ENCODE assay signal across 31 mouse cellular contexts in the genomic region with DNA sequence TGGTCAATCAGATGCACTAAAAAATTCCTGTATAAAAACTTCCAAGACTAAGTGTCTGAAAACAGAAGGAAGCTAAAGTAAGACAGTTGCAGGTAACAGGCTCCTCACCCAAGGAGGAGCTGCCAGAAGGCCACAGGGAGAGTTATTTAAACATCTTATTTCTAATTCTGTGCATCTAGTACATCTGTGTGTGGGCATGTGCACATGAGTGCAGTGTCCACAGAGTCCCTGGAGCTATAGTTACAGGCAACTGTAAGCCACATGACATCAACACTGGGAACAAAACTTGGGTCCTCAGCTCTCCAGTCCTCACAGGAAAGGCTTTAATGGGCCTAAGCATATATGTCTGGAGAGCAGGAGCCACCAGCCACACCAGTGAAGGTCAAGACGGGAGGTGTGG. TPM values are rescaled to one million over a fixed set of nuclear protein-coding genes. Genes with fewer than 3 reads are reported as not detected.
A peak's percentile ranks its signal among the peaks of the same experiment; 100 is the strongest.
DNase-seq lines count a peak whose midpoint lies in the region; ATAC-seq and TF ChIP-seq lines count a peak whose summit lies in the region.
"Had no signal": no experiment of that assay in that cellular context is flagged by ENCODE, and none has a peak within 500 bp of the region (broad histone marks: within the 10 kb centered on the region; RNA-seq: fewer than 3 reads in every experiment).

No protein-coding gene starts in this region.

- H3K4me1 ChIP-seq in heart, embryonic 10.5 days, result peaks cover 88% of the 10 kb centered on the region
- H3K4me1 ChIP-seq in liver, embryonic 13.5 days (replicated peaks), result peaks cover 100% of the 10 kb centered on the region
- H3K4me1 ChIP-seq in liver, postnatal 0 days (ENCODE audit: insufficient read depth), result peaks cover 47% of the 10 kb centered on the region
- peaks cover 4% of the 10 kb centered on the region; the same call in 1 of the 2 replicates for H3K4me1 ChIP-seq in hindbrain, embryonic 11.5 days (replicated peaks; ENCODE audit: control insufficient read depth, insufficient read depth, low read length)

- TF ChIP-seq EP300 in liver, postnatal 0 days (IDR thresholded peaks at IDR 0.05; ENCODE audit: low read depth), result no peak

- H3K4me3 ChIP-seq in heart, embryonic 10.5 days, result no peak overlapping the region
- no peak overlapping the region for H3K4me3 ChIP-seq in liver, embryonic 13.5 days (replicated peaks)
- H3K4me3 ChIP-seq in liver, postnatal 0 days (ENCODE audit: low read depth, low read length), result no peak overlapping the region
- no peak overlapping the region for H3K4me3 ChIP-seq in hindbrain, embryonic 11.5 days (ENCODE audit: low read depth, low read length)
- H3K4me3 ChIP-seq: embryonic facial prominence, embryonic 12.5 days; embryonic facial prominence, embryonic 15.5 days; heart, embryonic 12.5 days; heart, embryonic 15.5 days; hindbrain, embryonic 10.5 days had no signal

- peaks cover 12% of the 10 kb centered on the region for H3K36me3 ChIP-seq in heart, embryonic 10.5 days
- peaks cover 26% of the 10 kb centered on the region for H3K36me3 ChIP-seq in liver, embryonic 13.5 days
- H3K36me3 ChIP-seq in liver, postnatal 0 days (replicated peaks; ENCODE audit: insufficient read depth, low read length), result peaks cover 18% of the 10 kb centered on the region
- H3K36me3 ChIP-seq in hindbrain, embryonic 11.5 days (ENCODE audit: control insufficient read depth, insufficient read depth, low read length), result no peaks in the 10 kb centered on the region
- H3K36me3 ChIP-seq: heart, embryonic 15.5 days had no signal

- peak overlapping the region; percentile 83; the same call in 1 of the 2 replicates for H3K27ac ChIP-seq in heart, embryonic 10.5 days
- peak overlapping the region; percentile 94 for H3K27ac ChIP-seq in liver, embryonic 13.5 days
- H3K27ac ChIP-seq in liver, postnatal 0 days (ENCODE audit: low read depth), result no peak overlapping the region
- no peak overlapping the region for H3K27ac ChIP-seq in hindbrain, embryonic 11.5 days (ENCODE audit: low read depth, low read length)
- H3K27ac ChIP-seq: embryonic facial prominence, embryonic 12.5 days; hindbrain, embryonic 10.5 days; hindbrain, embryonic 14.5 days; hindbrain, postnatal 0 days had no signal

- 80% methylated on average over 1 of the region's 1 CpGs for WGBS in heart, embryonic 10.5 days
- 89% methylated on average over 1 of the region's 1 CpGs for WGBS in liver, embryonic 13.5 days (ENCODE audit: insufficient replicate concordance)
- WGBS in liver, postnatal 0 days (ENCODE audit: insufficient replicate concordance), result 86% methylated on average over 1 of the region's 1 CpGs
- 97% methylated on average over 1 of the region's 1 CpGs for WGBS in hindbrain, embryonic 11.5 days

- no peak for DNase-seq in heart, embryonic 10.5 days (ENCODE audit: low spot score)
- no peak for DNase-seq in heart, adult 11 months
- DNase-seq in liver, embryonic 13.5 days, result no peak
- no peak for DNase-seq in liver, postnatal 0 days
- peak; percentile 41 for DNase-seq in right cerebral cortex, adult 18-20 months
- no peak for DNase-seq in right cerebral cortex, postnatal 14 days
- DNase-seq in hindbrain, embryonic 11.5 days (ENCODE audit: low spot score), result no peak
- DNase-seq: adrenal gland, postnatal 10 days; adrenal gland, postnatal 36 days; B cell, adult 2 months; cerebellum, adult 11 months; cerebellum, adult 2 months; cerebellum, adult 9-11 months; cerebellum, postnatal 25 days; forebrain, postnatal 0 days; gastrocnemius, postnatal 10 days; gastrocnemius, postnatal 36 days; heart, postnatal 10 days; heart, postnatal 36 days had no signal

- H3K9me3 ChIP-seq in heart, embryonic 10.5 days, result no peaks in the 10 kb centered on the region
- no peaks in the 10 kb centered on the region for H3K9me3 ChIP-seq in liver, embryonic 13.5 days (replicated peaks)
- H3K9me3 ChIP-seq in liver, postnatal 0 days (ENCODE audit: low read length), result no peaks in the 10 kb centered on the region
- no peaks in the 10 kb centered on the region for H3K9me3 ChIP-seq in hindbrain, embryonic 11.5 days (ENCODE audit: control insufficient read depth, low read length)
- H3K9me3 ChIP-seq: embryonic facial prominence, embryonic 12.5 days; embryonic facial prominence, embryonic 15.5 days; G1E; heart, embryonic 12.5 days; heart, embryonic 15.5 days; hindbrain, embryonic 10.5 days had no signal

- H3K9ac ChIP-seq in liver, embryonic 13.5 days, result 0 out of 2 replicates have a peak overlapping the region, but pooled peaks have one; percentile 73
- no peak overlapping the region; the same call in 1 of the 2 replicates for H3K9ac ChIP-seq in liver, postnatal 0 days (replicated peaks)
- no peak overlapping the region for H3K9ac ChIP-seq in hindbrain, embryonic 11.5 days (ENCODE audit: low read depth, low read length)
- H3K9ac ChIP-seq: embryonic facial prominence, embryonic 12.5 days; embryonic facial prominence, embryonic 15.5 days; forebrain, postnatal 0 days; heart, embryonic 12.5 days; heart, embryonic 15.5 days; hindbrain, embryonic 14.5 days had no signal

- no peak for TF ChIP-seq CTCF in liver, postnatal 0 days (IDR thresholded peaks at IDR 0.05; ENCODE audit: low read depth)

- no peaks in the 10 kb centered on the region for H3K27me3 ChIP-seq in heart, embryonic 10.5 days (ENCODE audit: insufficient read depth, poor library complexity, severe bottlenecking)
- no peaks in the 10 kb centered on the region for H3K27me3 ChIP-seq in liver, embryonic 13.5 days
- no peaks in the 10 kb centered on the region for H3K27me3 ChIP-seq in liver, postnatal 0 days (ENCODE audit: insufficient read depth, low read length)
- H3K27me3 ChIP-seq in hindbrain, embryonic 11.5 days (ENCODE audit: control insufficient read depth, insufficient read depth, low read length), result no peaks in the 10 kb centered on the region
- H3K27me3 ChIP-seq: CH12.LX; embryonic facial prominence, embryonic 12.5 days; embryonic facial prominence, embryonic 15.5 days; heart, embryonic 12.5 days; heart, embryonic 15.5 days; Patski had no signal

- no peak overlapping the region for H3K4me2 ChIP-seq in liver, embryonic 13.5 days
- no peak overlapping the region for H3K4me2 ChIP-seq in liver, postnatal 0 days (ENCODE audit: low read depth, low read length)
- no peak overlapping the region for H3K4me2 ChIP-seq in hindbrain, embryonic 11.5 days (replicated peaks; ENCODE audit: low read depth, low read length)
- H3K4me2 ChIP-seq: embryonic facial prominence, embryonic 12.5 days; embryonic facial prominence, embryonic 15.5 days; heart, embryonic 12.5 days; heart, embryonic 15.5 days; hindbrain, embryonic 14.5 days had no signal

- no peak for ATAC-seq in liver, embryonic 13.5 days (ENCODE audit: low read depth)
- ATAC-seq in liver, postnatal 0 days, result no peak
- ATAC-seq in hindbrain, embryonic 11.5 days (ENCODE audit: low FRiP score), result no peak
- ATAC-seq: forebrain, embryonic 14.5 days; forebrain, postnatal 0 days; hindbrain, postnatal 0 days; Patski had no signal

RNA-seq across cellular contexts. Expression of gene Sphk1, which starts 21.5 kb away (rescaled TPM):
- 2.3 and 2.7 TPM in 2 replicates for polyA plus RNA-seq in heart, embryonic 10.5 days (2016; fragmentation: Nextera tagmentation; extraction: Ambion mirVana)
- 28.5 and 32.7 TPM in 2 replicates for polyA plus RNA-seq in liver, embryonic 13.5 days (2015; fragmentation: Nextera tagmentation; extraction: Ambion mirVana)
- polyA plus RNA-seq in liver, postnatal 0 days (2015; fragmentation: Nextera tagmentation; extraction: Ambion mirVana), result 15.5 and 17.4 TPM in 2 replicates
- 8.1 and 10.0 TPM in 2 replicates for polyA plus RNA-seq in hindbrain, embryonic 11.5 days (2014; fragmentation: Nextera tagmentation; extraction: Ambion mirVana)

RNA-seq across cellular contexts. Expression of gene Ube2o, which starts 29.1 kb away (rescaled TPM):
- 8.5 and 10.3 TPM in 2 replicates for polyA plus RNA-seq in heart, embryonic 10.5 days (2016; fragmentation: Nextera tagmentation; extraction: Ambion mirVana)
- polyA plus RNA-seq in liver, embryonic 13.5 days (2015; fragmentation: Nextera tagmentation; extraction: Ambion mirVana), result 17.5 and 22.1 TPM in 2 replicates
- 15.2 and 16.3 TPM in 2 replicates for polyA plus RNA-seq in liver, postnatal 0 days (2015; fragmentation: Nextera tagmentation; extraction: Ambion mirVana)
- polyA plus RNA-seq in hindbrain, embryonic 11.5 days (2014; fragmentation: Nextera tagmentation; extraction: Ambion mirVana), result 17.5 and 18.8 TPM in 2 replicates

RNA-seq across cellular contexts. Expression of gene Aanat, which starts 34.0 kb away (rescaled TPM):
- polyA plus RNA-seq in heart, embryonic 10.5 days (2016; fragmentation: Nextera tagmentation; extraction: Ambion mirVana), result not detected in 2 replicates
- polyA plus RNA-seq in liver, embryonic 13.5 days (2015; fragmentation: Nextera tagmentation; extraction: Ambion mirVana), result not detected in 2 replicates
- not detected in 2 replicates for polyA plus RNA-seq in liver, postnatal 0 days (2015; fragmentation: Nextera tagmentation; extraction: Ambion mirVana)
- polyA plus RNA-seq in hindbrain, embryonic 11.5 days (2014; fragmentation: Nextera tagmentation; extraction: Ambion mirVana), result not detected in 2 replicates
- polyA plus RNA-seq: embryonic facial prominence, embryonic 12.5 days; embryonic facial prominence, embryonic 15.5 days; forebrain, embryonic 11.5 days; G1E; heart, embryonic 12.5 days; heart, embryonic 15.5 days; hindbrain, embryonic 10.5 days; Patski had no signal

RNA-seq across cellular contexts. Expression of gene Prpsap1, which starts 58.2 kb away (rescaled TPM):
- 120 and 142 TPM in 2 replicates for polyA plus RNA-seq in heart, embryonic 10.5 days (2016; fragmentation: Nextera tagmentation; extraction: Ambion mirVana)
- 59.3 and 62.7 TPM in 2 replicates for polyA plus RNA-seq in liver, embryonic 13.5 days (2015; fragmentation: Nextera tagmentation; extraction: Ambion mirVana)
- 64.4 and 67.4 TPM in 2 replicates for polyA plus RNA-seq in liver, postnatal 0 days (2015; fragmentation: Nextera tagmentation; extraction: Ambion mirVana)
- 164 and 169 TPM in 2 replicates for polyA plus RNA-seq in hindbrain, embryonic 11.5 days (2014; fragmentation: Nextera tagmentation; extraction: Ambion mirVana)

Comparison
In these comparisons a context has a peak if more than half of its experiments do, and no peak if none do; other contexts are left out.
1. H3K27ac ChIP-seq: peak in heart, embryonic 10.5 days (single experiment) and liver, embryonic 13.5 days (single experiment); none in liver, postnatal 0 days (single experiment) and hindbrain, embryonic 11.5 days (single experiment).